Mouse (Mus musculus) adrenal gland, postnatal 10 days (tissue): ENCODE data around the gene Uroc1. TPM values are rescaled to one million over a fixed set of nuclear protein-coding genes. Genes with fewer than 3 reads are reported as not detected.

ENCODE experiments used
- total RNA-seq, 2 experiments: library from RNA; stranded (reverse); gene quantifications; 2 replicates each; pipeline ENCODE4 v1.2.3; 2021

The Uroc1 gene
- total RNA-seq, 2 experiments from 2014 or later = 14.8 to 37.5 TPM

Other genes starting within 250 kb of the Uroc1 start
- not detected for gene Vmn1r50, start 231.9 kb upstream of the Uroc1 start, total RNA-seq
- not detected for gene Vmn1r51, start 210.7 kb upstream of the Uroc1 start, total RNA-seq
- gene Vmn1r52, start 158.5 kb upstream of the Uroc1 start, total RNA-seq = not detected
- gene V1ra8, start 130.5 kb upstream of the Uroc1 start, total RNA-seq = not detected
- not detected for gene Vmn1r53, start 108.8 kb upstream of the Uroc1 start, total RNA-seq
- not detected for gene Vmn1r54, start 87.0 kb upstream of the Uroc1 start, total RNA-seq
- gene BC048671, start 32.1 kb upstream of the Uroc1 start, total RNA-seq = not detected
- 1 to 10 TPM in 1 of 2 experiments, under 1 TPM in 1; 0.88 to 1.7 TPM for gene Chst13, start 8.1 kb upstream of the Uroc1 start, total RNA-seq
- gene Zxdc, start 36.2 kb downstream of the Uroc1 start, total RNA-seq = 10 to 100 TPM; 17.6 to 18.7 TPM
- under 1 TPM; 0.58 to 0.90 TPM for gene Cfap100, start 95.5 kb downstream of the Uroc1 start, total RNA-seq
- gene Klf15, start 129.3 kb downstream of the Uroc1 start, total RNA-seq = 10 to 100 TPM; 14.8 to 42.1 TPM
- 10 to 100 TPM; 51.9 to 95.0 TPM for gene Aldh1l1, start 153.1 kb downstream of the Uroc1 start, total RNA-seq